Mouse (Mus musculus) bone marrow, adult 2 months (tissue): ENCODE measurements around the gene Gna14.

ENCODE experiments used
- CTCF ChIP-seq: fragments of 200-500 bp; IDR thresholded peaks from 2 replicates; pipeline ENCODE4 v1.5.1; 2011; ENCODE audit warnings: low read length, control low read depth; ENCODE audit not compliant: control insufficient read depth, insufficient read depth
- POLR2A ChIP-seq: fragments of 200-500 bp; IDR thresholded peaks from 2 replicates; pipeline ENCODE4 v1.6.1; 2011; ENCODE audit warnings: low read depth, mild to moderate bottlenecking, control low read depth, low read length, borderline replicate concordance; ENCODE audit not compliant: control insufficient read depth

DNA sequence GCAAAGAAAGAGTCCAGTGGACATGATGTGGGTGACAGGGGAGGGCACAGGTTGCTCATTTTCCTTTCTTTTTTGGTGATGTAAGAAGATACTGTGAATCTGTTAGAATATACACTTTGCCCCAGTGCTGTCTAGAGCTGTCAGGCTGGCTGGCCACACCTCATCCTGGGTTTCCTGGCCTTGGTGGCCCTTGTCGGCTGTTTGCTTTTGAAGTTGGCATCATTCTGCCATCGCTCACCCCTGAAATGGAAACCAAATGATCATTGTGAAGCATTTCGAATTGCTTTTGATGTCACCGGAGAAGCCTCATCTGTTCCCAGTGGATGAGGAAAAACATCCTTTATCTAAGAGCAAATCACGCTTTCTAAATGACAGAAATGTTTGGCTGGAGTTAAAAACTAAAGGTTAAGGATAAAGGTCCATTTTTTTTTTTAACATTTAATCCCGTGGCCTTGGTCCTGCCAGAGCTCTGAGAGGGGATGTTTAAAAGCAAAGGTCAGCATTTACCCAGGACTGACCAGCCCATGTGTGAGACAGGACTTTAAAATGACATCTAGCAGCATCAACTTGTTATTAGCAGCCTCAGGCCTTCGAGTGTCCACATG is 144.2 kb downstream of the Gna14 start:
- TF ChIP-seq POLR2A: no peak
- no peak for TF ChIP-seq CTCF
